Mouse (Mus musculus): ENCODE measurements around the gene Des. TPM values are rescaled to one million over a fixed set of nuclear protein-coding genes. Genes with fewer than 3 reads are reported as not detected.

The Des gene
- polyA plus RNA-seq (2017; shearing (Covaris generic)) = 0.34 TPM

GRCm38 (mm10) chr1:75360112-75361031, at the start of gene Des:
Gene Des (plus strand): TSS chr1:75360329.

GRCm38 (mm10) chr1:75317241-75318201, 42.6 kb upstream of the Des start, which contains the start of gene Dnpep:
Gene Dnpep (minus strand): TSS chr1:75317990.

GRCm38 (mm10) chr1:75374950-75375936, 15.1 kb downstream of the Des start, which contains the start of gene Speg:
Gene Speg (plus strand): TSS chr1:75375297.

Other genes with a start within 250 kb of the Des start
- 8.1 TPM for gene Nhej1, start 235.1 kb upstream of the Des start, polyA plus RNA-seq (2017; shearing (Covaris generic))
- gene Slc23a3, start 226.4 kb upstream of the Des start, polyA plus RNA-seq (2017; shearing (Covaris generic)) = 0.25 TPM
- 178 TPM for gene Cnppd1, start 217.6 kb upstream of the Des start, polyA plus RNA-seq (2017; shearing (Covaris generic))
- 113 TPM for gene Retreg2, start 217.6 kb upstream of the Des start, polyA plus RNA-seq (2017; shearing (Covaris generic))
- gene Zfand2b, start 191.7 kb upstream of the Des start, polyA plus RNA-seq (2017; shearing (Covaris generic)) = 78.5 TPM
- gene Abcb6, start 179.9 kb upstream of the Des start, polyA plus RNA-seq (2017; shearing (Covaris generic)) = 4.5 TPM
- gene Ankzf1, start 168.2 kb upstream of the Des start, polyA plus RNA-seq (2017; shearing (Covaris generic)) = 46.2 TPM
- gene Atg9a, start 168.1 kb upstream of the Des start, polyA plus RNA-seq (2017; shearing (Covaris generic)) = 24.9 TPM
- gene Glb1l, start 149.5 kb upstream of the Des start, polyA plus RNA-seq (2017; shearing (Covaris generic)) = 15.6 TPM
- gene Stk16, start 149.5 kb upstream of the Des start, polyA plus RNA-seq (2017; shearing (Covaris generic)) = 104 TPM
- 316 TPM for gene Tuba4a, start 140.5 kb upstream of the Des start, polyA plus RNA-seq (2017; shearing (Covaris generic))
- 0.85 TPM for gene A630095N17Rik, start 128.2 kb upstream of the Des start, polyA plus RNA-seq (2017; shearing (Covaris generic))
- gene Dnajb2, start 123.9 kb upstream of the Des start, polyA plus RNA-seq (2017; shearing (Covaris generic)) = 25.5 TPM
- 0.43 TPM for gene Ptprn, start 95.8 kb upstream of the Des start, polyA plus RNA-seq (2017; shearing (Covaris generic))
- not detected for gene Resp18, start 81.9 kb upstream of the Des start, polyA plus RNA-seq (2017; shearing (Covaris generic))
- gene Dnpep, start 42.3 kb upstream of the Des start, polyA plus RNA-seq (2017; shearing (Covaris generic)) = 78.1 TPM
- 0.59 TPM for gene Speg, start 15.0 kb downstream of the Des start, polyA plus RNA-seq (2017; shearing (Covaris generic))
- 90.4 TPM for gene Gmppa, start 75.6 kb downstream of the Des start, polyA plus RNA-seq (2017; shearing (Covaris generic))
- gene Asic4, start 90.1 kb downstream of the Des start, polyA plus RNA-seq (2017; shearing (Covaris generic)) = not detected
- gene Chpf, start 119.0 kb downstream of the Des start, polyA plus RNA-seq (2017; shearing (Covaris generic)) = 36.2 TPM
- 1.5 TPM for gene Tmem198, start 119.2 kb downstream of the Des start, polyA plus RNA-seq (2017; shearing (Covaris generic))
- 0.32 TPM for gene Obsl1, start 146.1 kb downstream of the Des start, polyA plus RNA-seq (2017; shearing (Covaris generic))
- gene Inha, start 146.7 kb downstream of the Des start, polyA plus RNA-seq (2017; shearing (Covaris generic)) = not detected
- 24.2 TPM for gene Stk11ip, start 161.2 kb downstream of the Des start, polyA plus RNA-seq (2017; shearing (Covaris generic))
- not detected for gene Slc4a3, start 185.9 kb downstream of the Des start, polyA plus RNA-seq (2017; shearing (Covaris generic))

All from CD4-positive, CD25-positive, alpha-beta regulatory T cell (primary cell).